Mouse (Mus musculus) heart, embryonic 13.5 days (tissue): ENCODE results near the gene Ovol1. TPM values are rescaled to one million over a fixed set of nuclear protein-coding genes. Genes with fewer than 3 reads are reported as not detected.

Experiments used
- ATAC-seq: fragments of 200-750 bp; cut with Nextera tagmentation; 2 replicates; pipeline ENCODE4 v1.8.0; 2017; ENCODE audit warnings: moderate TSS enrichment; ENCODE audit not compliant: insufficient number of reproducible peaks, low FRiP score, low TSS enrichment; ENCODE audit errors: extremely low read depth
- H3K27ac ChIP-seq: fragments of 300-500 bp; sonication (generic); replicated peaks from 2 replicates; pipeline ENCODE4 v1.5.1; 2015; ENCODE audit warnings: moderate library complexity, mild to moderate bottlenecking, inconsistent platforms
- H3K27me3 ChIP-seq: fragments of 300-500 bp; sonication (generic); replicated peaks from 2 replicates; pipeline ENCODE4 v1.6.1; 2015; ENCODE audit warnings: mild to moderate bottlenecking, inconsistent platforms
- H3K36me3 ChIP-seq: fragments of 300-500 bp; sonication (generic); 2 replicates; pipeline ENCODE4 v1.6.1; 2015; ENCODE audit warnings: mild to moderate bottlenecking, inconsistent platforms
- H3K4me1 ChIP-seq: fragments of 300-500 bp; sonication (generic); 2 replicates; pipeline ENCODE4 v1.6.1; 2015; ENCODE audit warnings: inconsistent platforms
- H3K4me2 ChIP-seq: fragments of 300-500 bp; sonication (generic); 2 replicates; pipeline ENCODE4 v1.6.1; 2015; ENCODE audit warnings: inconsistent platforms, mild to moderate bottlenecking, moderate library complexity
- H3K4me3 ChIP-seq: fragments of 300-500 bp; sonication (generic); 2 replicates; pipeline ENCODE4 v1.5.1; 2015; ENCODE audit warnings: moderate library complexity, mild to moderate bottlenecking, inconsistent platforms
- H3K9ac ChIP-seq: fragments of 300-500 bp; sonication (generic); 2 replicates; pipeline ENCODE4 v1.6.1; 2015; ENCODE audit warnings: inconsistent platforms, mild to moderate bottlenecking, moderate library complexity
- H3K9me3 ChIP-seq: fragments of 300-500 bp; sonication (generic); 2 replicates; pipeline ENCODE4 v1.6.1; 2016; ENCODE audit warnings: inconsistent platforms
- WGBS: fragments of 180-500 bp; shearing (Covaris S2); methylation state at CpG from one replicate; pipeline ENCODE4 v1.1.7; 2015; ENCODE audit warnings: mixed read lengths; 5-methylcytosine and 5-hydroxymethylcytosine counted together
- polyA plus RNA-seq: library from polyadenylated mRNA; unstranded; fragments of >200 nt; fragmentation: Nextera tagmentation; extraction: Ambion mirVana; gene quantifications from 2 replicates; pipeline ENCODE4 v1.2.1, GENCODE M21; 2015

Gene Ovol1
- polyA plus RNA-seq, 1 experiment from 2014 or later, result 0.07 TPM

- Histone ChIP-seq H3K27ac (peak within 1 kb of the TSS; percentile 89), H3K4me3 (peak within 1 kb of the TSS; percentile 67), H3K4me1 (peaks cover 21% of the 10 kb centered on the region), H3K27me3 (peaks cover 53% of the 10 kb centered on the region), H3K36me3 (peaks cover 26% of the 10 kb centered on the region), H3K9ac (peak within 1 kb of the TSS; percentile 83), H3K9me3 (no peaks in the 10 kb centered on the region), H3K4me2 (peak within 1 kb of the TSS; percentile 98)
- under 1% methylated on average over 98 of the region's 102 CpGs for WGBS
- ATAC-seq, result peak; percentile 86
These were observed 7.4 kb upstream of the Ovol1 start, which contains the start of gene Ap5b1 for GRCm38 (mm10) chr19:5567534-5568469. Gene Ap5b1, plus strand, starts transcription at chr19:5568025.

- peaks cover 21% of the 10 kb centered on the region for H3K4me1 ChIP-seq
- no peaks in the 10 kb centered on the region for H3K9me3 ChIP-seq
- H3K4me3 ChIP-seq, result peak overlapping the region; percentile 67
- ATAC-seq, result peak; percentile 6; the same call in 1 of the 2 replicates
- H3K27ac ChIP-seq, result peak overlapping the region; percentile 89
- 3% methylated on average over 26 of the region's 26 CpGs for WGBS
- H3K36me3 ChIP-seq, result peaks cover 25% of the 10 kb centered on the region
- H3K27me3 ChIP-seq, result peaks cover 59% of the 10 kb centered on the region
- H3K4me2 ChIP-seq, result peak overlapping the region; percentile 98
- peak overlapping the region; percentile 83 for H3K9ac ChIP-seq
These were observed 6.7 kb upstream of the Ovol1 start for GRCm38 (mm10) chr19:5567180-5567533.

DNA sequence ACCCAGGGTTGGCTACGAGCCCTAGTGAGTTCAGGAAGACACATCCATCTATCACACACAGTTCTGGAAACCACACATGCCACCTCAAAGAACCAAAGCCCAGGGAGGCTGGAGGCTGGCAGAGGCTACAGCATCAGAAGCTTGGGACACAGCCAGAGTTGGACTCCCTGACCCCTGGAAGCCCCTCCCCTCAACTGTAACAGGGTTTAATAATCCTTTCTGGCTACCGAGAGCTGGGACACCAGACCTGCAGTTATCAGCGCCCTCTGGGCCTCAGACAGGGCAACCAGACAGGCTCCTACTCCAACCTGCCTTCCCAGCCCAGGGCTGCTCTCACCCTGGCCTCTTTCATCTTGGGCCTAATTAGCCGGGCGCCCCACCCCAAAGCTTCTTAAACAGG lies 5.9 kb upstream of the Ovol1 start:
- peak overlapping the region; percentile 98; the same call in 1 of the 2 replicates for H3K4me2 ChIP-seq
- no peaks in the 10 kb centered on the region for H3K9me3 ChIP-seq
- 63% methylated on average over 5 of the region's 5 CpGs for WGBS
- ATAC-seq, result no peak
- peaks cover 67% of the 10 kb centered on the region for H3K27me3 ChIP-seq
- H3K36me3 ChIP-seq, result peaks cover 19% of the 10 kb centered on the region
- peak overlapping the region; percentile 83; the same call in 1 of the 2 replicates for H3K9ac ChIP-seq
- H3K4me1 ChIP-seq, result peaks cover 22% of the 10 kb centered on the region
- H3K4me3 ChIP-seq, result 0 out of 2 replicates have a peak overlapping the region, but pooled peaks have one; percentile 67
- no peak overlapping the region for H3K27ac ChIP-seq

- Histone ChIP-seq H3K9me3 (no peaks in the 10 kb centered on the region), H3K4me1 (peaks cover 31% of the 10 kb centered on the region), H3K9ac (no peak overlapping the region), H3K4me2 (no peak overlapping the region), H3K27me3 (peaks cover 90% of the 10 kb centered on the region), H3K27ac (no peak overlapping the region), H3K36me3 (no peaks in the 10 kb centered on the region), H3K4me3 (no peak overlapping the region)
- 83% methylated on average over 10 of the region's 10 CpGs for WGBS
- ATAC-seq, result no peak
These were observed 2.3 kb upstream of the Ovol1 start for GRCm38 (mm10) chr19:5562776-5563175.

DNA sequence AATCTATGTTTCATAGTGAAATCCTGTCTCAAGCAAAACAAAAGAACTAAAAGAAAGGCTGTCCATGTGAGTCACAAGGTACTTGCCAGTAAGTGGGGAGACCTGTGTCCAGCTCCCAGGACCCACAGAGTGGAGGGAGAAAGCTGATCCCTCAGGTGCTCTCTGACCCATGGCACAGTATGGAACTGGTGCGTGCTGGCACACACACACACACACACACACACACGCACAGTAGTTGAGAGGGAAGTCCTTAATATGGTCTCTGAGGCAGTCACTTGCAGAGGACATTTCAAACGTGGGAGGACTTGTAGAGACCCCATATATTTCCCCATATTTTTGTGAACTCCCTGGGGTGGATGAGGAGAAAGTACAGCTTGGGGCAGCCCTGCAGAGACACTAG lies 1.4 kb upstream of the Ovol1 start:
- H3K27me3 ChIP-seq, result peaks cover 99% of the 10 kb centered on the region
- no peaks in the 10 kb centered on the region for H3K9me3 ChIP-seq
- peaks cover 27% of the 10 kb centered on the region for H3K4me1 ChIP-seq
- no peak overlapping the region for H3K4me2 ChIP-seq
- no peak overlapping the region for H3K9ac ChIP-seq
- 32% methylated on average over 3 of the region's 3 CpGs for WGBS
- no peak for ATAC-seq
- no peak overlapping the region for H3K4me3 ChIP-seq
- no peaks in the 10 kb centered on the region for H3K36me3 ChIP-seq
- no peak overlapping the region for H3K27ac ChIP-seq

- ATAC-seq, result no peak
- Histone ChIP-seq H3K9ac (peak overlapping the region; percentile 71), H3K4me2 (peak overlapping the region; percentile 77), H3K27me3 (peaks cover 100% of the 10 kb centered on the region), H3K4me1 (peaks cover 22% of the 10 kb centered on the region), H3K4me3 (peak overlapping the region; percentile 53), H3K27ac (no peak overlapping the region), H3K36me3 (no peaks in the 10 kb centered on the region), H3K9me3 (no peaks in the 10 kb centered on the region)
- 18% methylated on average over 10 of the region's 10 CpGs for WGBS
These were observed 875 bp upstream of the Ovol1 start for GRCm38 (mm10) chr19:5561252-5561790.

DNA sequence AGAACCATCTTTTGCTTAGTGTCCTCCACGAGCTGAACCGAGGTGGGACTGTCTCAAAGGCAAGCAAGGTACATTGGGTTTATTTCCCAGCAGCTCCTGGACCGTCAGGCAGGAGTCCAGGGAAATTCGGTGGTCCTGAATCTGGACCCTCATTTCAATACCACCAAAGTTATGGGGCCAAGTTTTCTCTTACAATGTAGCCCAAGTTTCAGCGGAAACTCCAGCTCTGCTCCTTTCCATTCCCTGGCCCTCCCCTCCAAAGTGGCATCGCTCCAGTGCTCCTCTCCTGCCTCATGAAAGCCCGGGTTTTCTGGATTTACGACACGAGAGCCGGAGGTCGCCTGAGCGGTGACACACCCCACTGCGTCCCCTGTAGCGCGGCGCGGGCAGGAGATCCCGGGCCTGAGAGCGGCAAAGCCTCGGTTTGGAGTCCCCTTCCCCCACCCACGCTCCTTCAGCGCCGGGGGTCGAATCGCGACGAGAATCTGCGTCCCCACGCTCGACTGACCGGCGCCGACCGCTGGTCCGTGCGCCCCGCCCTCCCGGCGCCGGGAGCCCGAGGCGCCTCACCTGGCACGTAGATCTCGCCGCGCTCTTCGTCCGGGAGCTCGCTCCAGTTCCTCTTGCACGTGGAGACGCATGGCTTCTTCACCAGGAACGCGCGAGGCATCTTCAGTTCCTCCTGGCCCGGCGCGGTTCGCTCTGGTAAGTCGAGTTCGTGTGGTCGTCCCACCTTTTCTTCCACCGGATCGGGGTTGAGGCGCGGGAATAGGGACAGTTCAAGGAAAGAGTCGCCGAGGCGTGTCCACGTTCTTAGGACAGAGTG lies 602 bp downstream of the Ovol1 start:
- Histone ChIP-seq H3K4me2 (peak overlapping the region; percentile 77), H3K9ac (peak overlapping the region; percentile 71), H3K27me3 (peaks cover 100% of the 10 kb centered on the region), H3K36me3 (no peaks in the 10 kb centered on the region), H3K9me3 (no peaks in the 10 kb centered on the region), H3K4me3 (peak overlapping the region; percentile 53), H3K27ac (no peak overlapping the region), H3K4me1 (peaks cover 20% of the 10 kb centered on the region)
- ATAC-seq, result no peak
- 1% methylated on average over 69 of the region's 69 CpGs for WGBS

DNA sequence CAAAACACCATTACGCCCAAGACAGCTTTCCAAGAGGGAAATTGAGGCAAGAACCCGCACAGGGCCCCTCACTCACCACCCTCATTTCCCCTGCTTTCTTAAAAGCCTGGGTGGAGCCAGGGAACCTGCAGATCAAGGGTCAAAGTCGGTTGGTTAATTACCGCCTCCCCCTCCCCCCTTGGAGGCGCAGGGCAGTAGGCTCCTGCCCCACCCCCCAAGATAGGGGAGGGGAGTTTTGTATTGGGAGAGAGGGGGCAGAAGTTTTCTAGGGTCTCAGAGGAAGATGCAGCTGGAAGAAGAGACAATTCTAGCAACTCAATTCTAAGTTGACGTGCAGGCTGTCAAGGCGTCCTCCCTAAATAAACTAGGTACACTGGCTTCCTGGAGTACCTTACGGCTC lies 1.2 kb downstream of the Ovol1 start:
- Histone ChIP-seq H3K4me2 (peak overlapping the region; percentile 77), H3K9ac (no peak overlapping the region), H3K4me1 (peaks cover 20% of the 10 kb centered on the region), H3K27me3 (peaks cover 100% of the 10 kb centered on the region), H3K36me3 (no peaks in the 10 kb centered on the region), H3K27ac (no peak overlapping the region), H3K4me3 (peak overlapping the region; percentile 53), H3K9me3 (no peaks in the 10 kb centered on the region)
- ATAC-seq, result no peak
- 21% methylated on average over 8 of the region's 8 CpGs for WGBS

GRCm38 (mm10) chr19:5558770-5559169 lies 1.7 kb downstream of the Ovol1 start:
- Histone ChIP-seq H3K4me1 (peaks cover 20% of the 10 kb centered on the region), H3K4me3 (0 out of 2 replicates have a peak overlapping the region, but pooled peaks have one; percentile 53), H3K9me3 (no peaks in the 10 kb centered on the region), H3K27me3 (peaks cover 100% of the 10 kb centered on the region), H3K4me2 (no peak overlapping the region), H3K36me3 (no peaks in the 10 kb centered on the region), H3K9ac (no peak overlapping the region), H3K27ac (no peak overlapping the region)
- 57% methylated on average over 8 of the region's 8 CpGs for WGBS
- no peak for ATAC-seq

DNA sequence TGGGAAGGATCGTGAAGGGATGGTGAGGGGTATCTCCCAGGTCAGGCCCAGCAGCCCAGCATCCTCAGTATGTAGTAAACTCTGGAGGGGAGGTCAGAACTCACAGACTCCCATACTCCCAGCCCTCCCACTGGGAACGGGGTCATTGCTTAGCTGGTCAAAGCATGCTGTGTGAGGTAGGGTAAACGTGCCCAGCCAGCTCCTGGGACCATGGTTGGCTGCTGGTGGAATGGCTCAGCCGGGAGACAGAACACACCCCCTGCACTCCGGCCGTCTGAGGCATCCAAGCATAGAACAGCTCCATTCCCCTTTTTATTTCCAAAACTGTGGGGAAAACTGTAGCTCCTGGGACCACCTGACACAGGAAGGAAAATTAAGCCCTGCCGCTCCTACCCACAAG lies 2.3 kb downstream of the Ovol1 start:
- Histone ChIP-seq H3K27me3 (peaks cover 100% of the 10 kb centered on the region), H3K9ac (no peak overlapping the region), H3K4me1 (peaks cover 20% of the 10 kb centered on the region), H3K4me3 (no peak overlapping the region), H3K27ac (no peak overlapping the region), H3K4me2 (no peak overlapping the region), H3K9me3 (no peaks in the 10 kb centered on the region), H3K36me3 (no peaks in the 10 kb centered on the region)
- ATAC-seq, result no peak
- WGBS, result 49% methylated on average over 7 of the region's 7 CpGs

- no peak overlapping the region for H3K4me2 ChIP-seq
- no peaks in the 10 kb centered on the region for H3K4me1 ChIP-seq
- H3K27me3 ChIP-seq, result peaks cover 89% of the 10 kb centered on the region
- WGBS, result 78% methylated on average over 14 of the region's 14 CpGs
- H3K9me3 ChIP-seq, result no peaks in the 10 kb centered on the region
- no peak overlapping the region for H3K4me3 ChIP-seq
- no peak overlapping the region for H3K9ac ChIP-seq
- no peak overlapping the region for H3K27ac ChIP-seq
- no peak for ATAC-seq
- H3K36me3 ChIP-seq, result no peaks in the 10 kb centered on the region
These were observed 6.2 kb downstream of the Ovol1 start for GRCm38 (mm10) chr19:5554212-5554611.
